Mouse (Mus musculus) E14TG2a.4 (cell line): ENCODE data around the gene Cltrn.

Experiments used
- CTCF ChIP-seq: conservative IDR thresholded peaks from 2 replicates; pipeline ENCODE4 v1.5.1; 2014; ENCODE audit warnings: low read length
- NANOG ChIP-seq: IDR thresholded peaks from 2 replicates; pipeline ENCODE4 v1.6.1; 2014; ENCODE audit warnings: borderline replicate concordance, low read length, mixed read lengths

- no peak for TF ChIP-seq CTCF
- TF ChIP-seq NANOG, result no peak
Measured at GRCm38 (mm10) chrX:164046736-164047135, 41.9 kb upstream of the Cltrn start.
